Mouse (Mus musculus) brain, adult 2 months (tissue): ENCODE results near the gene Mul1.

ENCODE experiments used
- DNase-seq: peaks from one replicate; pipeline ENCODE4 v3.0.0; 2011; ENCODE audit warnings: low read depth, low spot score

Gene Mul1

DNA sequence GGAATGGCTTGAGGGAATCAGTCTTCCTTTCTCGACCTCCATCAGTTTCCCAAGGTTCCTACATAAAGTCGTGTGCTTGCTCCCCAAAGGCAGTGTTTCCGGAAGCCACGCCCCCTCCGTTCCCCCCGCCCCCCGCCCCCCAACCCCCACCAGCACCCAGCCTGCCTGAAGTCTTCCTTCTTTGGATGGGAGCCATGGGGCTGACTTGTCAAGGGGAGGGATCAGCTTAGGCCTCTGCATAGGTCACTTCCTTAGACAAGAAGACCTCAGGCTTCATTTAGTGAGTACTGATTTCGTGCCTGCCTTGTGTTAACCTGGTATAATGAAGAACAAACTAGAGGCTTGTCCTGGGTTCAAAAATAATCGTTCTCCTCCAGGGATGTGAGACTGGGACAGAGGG, 26.4 kb downstream of the Mul1 start:
- DNase-seq = no peak

GRCm38 (mm10) chr4:138461471-138461870, 27.0 kb downstream of the Mul1 start:
- peak; percentile 68 for DNase-seq

GRCm38 (mm10) chr4:138462971-138463831, 28.7 kb downstream of the Mul1 start:
- DNase-seq = peak; percentile 91

GRCm38 (mm10) chr4:138463832-138464487, 29.5 kb downstream of the Mul1 start:
- peak; percentile 80 for DNase-seq

- DNase-seq = peak; percentile 64
These were observed 30.3 kb downstream of the Mul1 start for GRCm38 (mm10) chr4:138464667-138465353.

DNA sequence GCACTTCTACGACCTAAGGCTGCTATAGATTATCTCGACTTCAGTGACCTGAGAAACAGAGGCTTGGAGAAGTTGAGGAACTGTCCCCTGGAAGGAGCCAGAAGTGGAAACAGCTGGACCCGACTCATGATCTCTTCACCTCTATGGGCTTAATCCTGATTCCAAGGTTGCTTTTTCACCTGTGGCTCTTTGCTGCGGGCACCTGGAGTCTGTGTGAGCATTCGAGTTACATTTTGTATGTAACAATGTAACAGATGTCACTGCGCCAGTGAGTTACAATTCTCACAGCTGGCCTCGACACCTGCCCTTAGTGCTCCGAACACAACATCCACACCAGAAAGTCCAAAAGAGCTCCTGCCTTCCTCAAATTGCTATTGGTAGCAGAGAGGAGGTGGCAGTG, 31.0 kb downstream of the Mul1 start:
- DNase-seq = no peak

DNA sequence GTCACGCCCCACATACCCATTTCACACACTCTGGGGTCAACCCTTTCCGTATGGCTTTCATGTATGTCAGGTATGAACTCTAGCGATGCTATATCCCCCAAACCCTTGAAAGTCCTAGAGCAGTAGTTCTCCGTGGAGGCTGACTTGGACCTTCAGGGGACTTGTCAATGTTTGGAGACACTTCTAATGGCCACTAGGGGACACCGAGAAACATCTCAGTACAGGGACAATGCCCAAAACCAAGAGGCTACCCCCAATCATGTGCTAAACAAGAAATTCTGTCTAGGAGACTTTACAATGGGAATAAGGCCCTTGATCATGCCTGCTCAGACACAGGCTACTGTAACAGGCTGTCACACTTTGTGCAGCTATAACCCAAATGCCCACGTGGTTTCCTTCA, 32.2 kb downstream of the Mul1 start:
- no peak for DNase-seq

DNA sequence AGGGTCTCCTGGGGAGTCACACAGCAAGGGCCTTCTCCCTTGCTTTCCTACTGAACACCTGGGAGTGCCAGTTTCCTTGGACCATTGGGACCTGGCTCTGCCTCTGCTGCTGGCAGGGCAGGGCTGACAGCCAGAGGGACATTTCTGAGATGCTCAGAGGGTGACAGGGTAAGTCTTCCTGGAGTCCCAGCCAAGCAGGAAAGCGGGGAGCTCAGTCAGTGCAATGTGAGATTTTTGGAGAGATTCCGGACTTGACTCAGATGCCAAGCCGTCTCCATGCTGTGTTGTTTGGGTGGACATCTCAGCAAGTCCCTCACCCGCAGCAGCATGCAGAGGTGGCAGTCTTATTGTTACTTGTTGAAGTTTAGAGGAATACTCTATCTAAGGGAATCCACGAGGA, 33.0 kb downstream of the Mul1 start:
- no peak for DNase-seq

DNA sequence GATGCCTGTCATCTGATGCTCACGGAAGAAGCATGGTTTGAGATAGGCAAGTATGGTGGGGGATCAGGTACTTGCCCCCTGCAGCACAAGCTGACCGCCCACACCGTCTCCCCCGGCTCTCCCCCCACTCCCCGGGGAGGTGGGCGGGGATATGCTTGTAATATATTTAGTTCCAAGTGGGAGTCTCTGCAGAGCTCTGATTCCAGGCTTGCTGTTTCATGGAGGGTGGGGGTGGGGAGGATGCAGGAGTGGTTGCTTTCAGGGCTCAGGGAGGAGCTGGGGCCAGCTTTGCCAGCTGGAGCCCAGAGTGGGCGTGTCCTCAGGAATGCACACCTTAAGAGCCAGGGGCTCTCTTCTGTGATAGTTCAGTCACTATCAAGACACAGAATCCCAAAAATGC, 34.6 kb downstream of the Mul1 start:
- peak; percentile 72 for DNase-seq

DNA sequence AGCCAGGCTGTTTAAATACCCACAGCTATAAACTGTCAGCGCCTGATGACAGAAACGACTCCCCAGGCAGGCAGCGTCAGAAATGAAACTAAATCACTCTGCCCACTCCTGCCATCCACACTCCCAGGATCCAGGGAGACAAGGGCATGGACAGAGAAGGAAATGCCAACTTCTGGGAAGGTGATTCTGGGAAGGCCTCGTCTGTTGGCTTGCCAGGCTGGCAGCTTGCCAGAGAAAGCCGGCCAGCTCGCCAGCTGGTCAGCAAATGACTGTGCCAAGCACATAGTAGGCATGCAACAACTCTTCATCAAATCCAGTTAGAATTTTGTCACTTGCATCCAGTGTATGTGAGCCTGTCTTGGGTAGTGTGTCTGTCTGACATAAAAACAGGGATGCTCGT, 36.8 kb downstream of the Mul1 start:
- no peak for DNase-seq

GRCm38 (mm10) chr4:138479595-138479994, 45.1 kb downstream of the Mul1 start:
- peak; percentile 90 for DNase-seq

GRCm38 (mm10) chr4:138480962-138481361, 46.5 kb downstream of the Mul1 start:
- DNase-seq = no peak

DNA sequence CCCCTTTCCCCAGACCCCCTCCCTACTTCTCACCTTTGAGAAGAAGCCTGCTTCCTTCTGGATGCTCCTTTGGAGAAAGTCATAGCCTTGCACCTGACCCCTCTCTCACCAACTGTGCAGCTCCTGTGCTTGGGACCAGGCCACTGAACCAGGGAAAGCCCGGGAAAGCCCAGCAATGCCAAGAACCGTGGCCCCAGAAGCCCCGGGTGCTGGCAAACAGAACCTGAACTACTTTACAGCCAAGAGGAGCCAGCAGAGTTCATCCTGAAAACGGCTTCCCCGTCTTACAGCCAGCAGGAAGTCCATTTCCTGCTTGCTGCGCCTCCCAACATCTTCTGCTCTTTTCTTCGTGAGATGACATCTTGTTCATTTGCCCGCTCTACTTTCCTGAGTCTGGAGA, 48.2 kb downstream of the Mul1 start:
- DNase-seq = no peak

- DNase-seq = no peak
These were observed 53.8 kb downstream of the Mul1 start for GRCm38 (mm10) chr4:138488241-138488640.

- DNase-seq = peak; percentile 72
These were observed 56.6 kb downstream of the Mul1 start for GRCm38 (mm10) chr4:138491088-138491487.
